Mouse (Mus musculus): Measurements from ENCODE around the gene Rsph9. TPM values are rescaled to one million over a fixed set of nuclear protein-coding genes. Genes with fewer than 3 reads are reported as not detected.
A peak's percentile ranks its signal among the peaks of the same experiment; 100 is the strongest.

Gene Rsph9
- polyA plus RNA-seq, 1 experiment, result 37.2 TPM

GRCm38 (mm10) chr17:46102608-46103159 is 41.3 kb downstream of the Rsph9 start:
- Histone ChIP-seq H3K4me1 (ENCODE audit: control insufficient read depth, insufficient read depth, low read length) (no peaks in the 10 kb centered on the region), H3K36me3 (ENCODE audit: control insufficient read depth, insufficient read depth, low read length) (no peaks in the 10 kb centered on the region), H3K27me3 (replicated peaks; ENCODE audit: control insufficient read depth, insufficient read depth, low read length) (no peaks in the 10 kb centered on the region), H3K4me3 (ENCODE audit: insufficient read depth, low read depth, low read length) (no peak overlapping the region), H3K27ac (ENCODE audit: insufficient read depth, low read depth, low read length) (no peak overlapping the region)
- TF ChIP-seq CTCF (conservative IDR thresholded peaks at IDR 0.05; ENCODE audit: insufficient read depth, insufficient read length, low read depth, low read length), result no peak
- DNase-seq, result no peak
- WGBS, result 85% methylated on average over 8 of the region's 8 CpGs

- H3K27ac ChIP-seq (ENCODE audit: insufficient read depth, low read depth, low read length), result no peak overlapping the region
- TF ChIP-seq CTCF (conservative IDR thresholded peaks at IDR 0.05; ENCODE audit: insufficient read depth, insufficient read length, low read depth, low read length) (no peak), POLR2A (IDR thresholded peaks at IDR 0.05; ENCODE audit: low read depth, low read length) (no peak)
- WGBS, result 64% methylated on average over 9 of the region's 9 CpGs
These were observed 42.1 kb downstream of the Rsph9 start for GRCm38 (mm10) chr17:46101906-46102305.

GRCm38 (mm10) chr17:46098525-46098924 is 45.5 kb downstream of the Rsph9 start:
- no peak for TF ChIP-seq CTCF (conservative IDR thresholded peaks at IDR 0.05; ENCODE audit: insufficient read depth, insufficient read length, low read depth, low read length)
- no peak for TF ChIP-seq POLR2A (IDR thresholded peaks at IDR 0.05; ENCODE audit: low read depth, low read length)
- H3K27me3 ChIP-seq (replicated peaks; ENCODE audit: control insufficient read depth, insufficient read depth, low read length), result no peaks in the 10 kb centered on the region
- DNase-seq, result no peak
- H3K27ac ChIP-seq (ENCODE audit: insufficient read depth, low read depth, low read length), result no peak overlapping the region
- H3K36me3 ChIP-seq (ENCODE audit: control insufficient read depth, insufficient read depth, low read length), result no peaks in the 10 kb centered on the region
- no peaks in the 10 kb centered on the region for H3K4me1 ChIP-seq (ENCODE audit: control insufficient read depth, insufficient read depth, low read length)
- WGBS, result 58% methylated on average over 8 of the region's 8 CpGs
- H3K4me3 ChIP-seq (ENCODE audit: insufficient read depth, low read depth, low read length), result no peak overlapping the region

More at GRCm38 (mm10) chr17:46101906-46102305, 42.1 kb downstream of the Rsph9 start:
- Histone ChIP-seq H3K4me3 (ENCODE audit: insufficient read depth, low read depth, low read length) (no peak overlapping the region), H3K4me1 (ENCODE audit: control insufficient read depth, insufficient read depth, low read length) (no peaks in the 10 kb centered on the region), H3K36me3 (ENCODE audit: control insufficient read depth, insufficient read depth, low read length) (no peaks in the 10 kb centered on the region), H3K27me3 (replicated peaks; ENCODE audit: control insufficient read depth, insufficient read depth, low read length) (no peaks in the 10 kb centered on the region)
- no peak for DNase-seq

- H3K4me3 ChIP-seq (ENCODE audit: insufficient read depth, low read depth, low read length), result no peak overlapping the region
- H3K36me3 ChIP-seq (ENCODE audit: control insufficient read depth, insufficient read depth, low read length), result no peaks in the 10 kb centered on the region
- H3K4me1 ChIP-seq (ENCODE audit: control insufficient read depth, insufficient read depth, low read length), result no peaks in the 10 kb centered on the region
- no peak overlapping the region for H3K27ac ChIP-seq (ENCODE audit: insufficient read depth, low read depth, low read length)
- H3K27me3 ChIP-seq (replicated peaks; ENCODE audit: control insufficient read depth, insufficient read depth, low read length), result no peaks in the 10 kb centered on the region
- TF ChIP-seq POLR2A (IDR thresholded peaks at IDR 0.05; ENCODE audit: low read depth, low read length), result no peak
- no peak for TF ChIP-seq CTCF (conservative IDR thresholded peaks at IDR 0.05; ENCODE audit: insufficient read depth, insufficient read length, low read depth, low read length)
- 86% methylated on average over 14 of the region's 14 CpGs for WGBS
- no peak for DNase-seq
These were observed 52.1 kb downstream of the Rsph9 start for GRCm38 (mm10) chr17:46091899-46092298.

GRCm38 (mm10) chr17:46091351-46091750 is 52.7 kb downstream of the Rsph9 start:
- WGBS, result 85% methylated on average over 1 of the region's 1 CpGs
- H3K27me3 ChIP-seq (replicated peaks; ENCODE audit: control insufficient read depth, insufficient read depth, low read length), result no peaks in the 10 kb centered on the region
- H3K4me3 ChIP-seq (ENCODE audit: insufficient read depth, low read depth, low read length), result no peak overlapping the region
- DNase-seq, result no peak
- H3K4me1 ChIP-seq (ENCODE audit: control insufficient read depth, insufficient read depth, low read length), result no peaks in the 10 kb centered on the region
- H3K27ac ChIP-seq (ENCODE audit: insufficient read depth, low read depth, low read length), result no peak overlapping the region
- H3K36me3 ChIP-seq (ENCODE audit: control insufficient read depth, insufficient read depth, low read length), result no peaks in the 10 kb centered on the region
- TF ChIP-seq CTCF (conservative IDR thresholded peaks at IDR 0.05; ENCODE audit: insufficient read depth, insufficient read length, low read depth, low read length), result no peak
- no peak for TF ChIP-seq POLR2A (IDR thresholded peaks at IDR 0.05; ENCODE audit: low read depth, low read length)

- WGBS, result 44% methylated on average over 17 of the region's 17 CpGs
- TF ChIP-seq POLR2A (IDR thresholded peaks at IDR 0.05; ENCODE audit: low read depth, low read length) (no peak), CTCF (conservative IDR thresholded peaks at IDR 0.05; ENCODE audit: insufficient read depth, insufficient read length, low read depth, low read length) (no peak)
These were observed 57.6 kb downstream of the Rsph9 start for GRCm38 (mm10) chr17:46086341-46086870.

GRCm38 (mm10) chr17:46084091-46084501 is 59.9 kb downstream of the Rsph9 start:
- peak; percentile 79 for DNase-seq
- H3K27ac ChIP-seq (ENCODE audit: insufficient read depth, low read depth, low read length), result no peak overlapping the region
- 9% methylated on average over 10 of the region's 10 CpGs for WGBS

More at GRCm38 (mm10) chr17:46086341-46086870, 57.6 kb downstream of the Rsph9 start:
- H3K36me3 ChIP-seq (ENCODE audit: control insufficient read depth, insufficient read depth, low read length), result no peaks in the 10 kb centered on the region
- H3K27me3 ChIP-seq (replicated peaks; ENCODE audit: control insufficient read depth, insufficient read depth, low read length), result no peaks in the 10 kb centered on the region
- no peak overlapping the region for H3K4me3 ChIP-seq (ENCODE audit: insufficient read depth, low read depth, low read length)
- DNase-seq, result no peak
- no peak overlapping the region for H3K27ac ChIP-seq (ENCODE audit: insufficient read depth, low read depth, low read length)
- H3K4me1 ChIP-seq (ENCODE audit: control insufficient read depth, insufficient read depth, low read length), result no peaks in the 10 kb centered on the region

More at GRCm38 (mm10) chr17:46084091-46084501, 59.9 kb downstream of the Rsph9 start:
- no peak overlapping the region for H3K4me3 ChIP-seq (ENCODE audit: insufficient read depth, low read depth, low read length)
- H3K4me1 ChIP-seq (ENCODE audit: control insufficient read depth, insufficient read depth, low read length), result no peaks in the 10 kb centered on the region
- H3K36me3 ChIP-seq (ENCODE audit: control insufficient read depth, insufficient read depth, low read length), result no peaks in the 10 kb centered on the region
- no peaks in the 10 kb centered on the region for H3K27me3 ChIP-seq (replicated peaks; ENCODE audit: control insufficient read depth, insufficient read depth, low read length)
- no peak for TF ChIP-seq CTCF (conservative IDR thresholded peaks at IDR 0.05; ENCODE audit: insufficient read depth, insufficient read length, low read depth, low read length)
- no peak for TF ChIP-seq POLR2A (IDR thresholded peaks at IDR 0.05; ENCODE audit: low read depth, low read length)

Data from kidney, adult 2 months (tissue).